Mouse (Mus musculus) cerebellum, adult 18-20 months (tissue): ENCODE measurements around the gene Zfp574.
"Not testable (repeated sequence)": the region's sequence is repeated elsewhere in the genome, so short reads cannot be mapped to it uniquely, and the experiment has no call there.

Experiments used
- DNase-seq, 2 experiments: peaks; one replicate each; pipeline ENCODE4 v3.0.0; 2021

Zfp574 gene

DNA sequence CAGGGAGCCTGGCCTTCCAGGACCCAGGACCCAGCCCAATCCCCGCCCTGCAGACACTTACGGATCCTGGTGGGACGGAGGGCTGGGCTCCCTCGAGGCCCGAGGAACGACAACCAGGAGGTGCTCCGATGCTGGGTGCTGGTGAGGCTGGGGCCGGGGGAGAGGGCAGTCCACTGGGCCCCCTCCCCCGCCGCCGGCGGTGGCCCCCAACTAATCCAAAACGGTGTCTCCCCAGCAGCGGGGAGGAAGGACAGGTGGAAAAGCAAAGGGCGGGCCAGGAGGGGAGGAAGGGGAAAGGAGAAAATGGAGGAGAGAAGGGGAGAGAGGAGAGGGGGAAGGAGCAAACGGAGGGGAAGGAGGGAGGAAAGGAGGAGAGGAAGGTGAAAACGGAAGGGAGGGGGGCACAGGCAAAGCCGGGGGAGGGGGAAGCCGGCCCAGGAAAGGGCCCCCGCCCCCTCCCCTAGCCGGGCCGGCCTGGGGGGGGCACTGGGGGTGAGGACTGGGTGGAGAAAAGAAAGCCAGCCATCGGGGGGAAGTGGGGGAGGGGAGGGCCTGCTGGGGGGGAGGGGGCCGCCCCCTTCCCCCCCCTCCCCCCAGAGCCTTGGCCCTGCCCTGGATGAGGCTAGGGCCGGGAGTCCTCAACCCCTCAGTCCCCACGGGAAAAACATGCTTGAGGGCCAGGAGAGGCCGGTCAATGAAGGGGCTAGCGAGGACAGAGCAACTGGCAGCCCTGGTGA, at the start of gene Zfp574, which contains the start of gene Grik5:
Zfp574 (plus strand) TSS at position 589 of the 737 bp plus-strand sequence.
Grik5 (minus strand) TSS at position 368 of the 737 bp plus-strand sequence.
- DNase-seq = peak; percentile 38 to 52

GRCm38 (mm10) chr7:25025855-25026439, 46.4 kb upstream of the Zfp574 start:
- DNase-seq = no peak

DNA sequence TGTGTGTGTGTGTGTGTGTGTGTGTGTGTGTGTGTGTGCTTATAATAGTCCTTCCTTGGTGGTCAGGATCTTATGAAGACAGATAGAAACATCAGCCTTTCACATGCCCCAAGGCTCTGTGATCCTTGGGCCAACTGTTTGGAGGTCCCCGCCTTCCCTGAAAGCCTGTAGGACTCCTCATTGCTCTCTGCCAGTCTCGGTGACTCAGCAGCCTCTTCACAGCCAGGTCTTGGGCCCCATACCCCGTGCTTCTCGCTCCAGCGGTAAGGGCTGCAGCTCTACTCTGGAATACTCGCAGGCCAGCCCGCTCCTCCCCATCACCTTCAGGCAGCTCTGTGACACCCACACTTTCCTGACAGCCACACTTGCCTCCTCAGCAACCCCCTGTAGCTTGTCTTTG, 45.9 kb upstream of the Zfp574 start:
- no peak for DNase-seq

DNA sequence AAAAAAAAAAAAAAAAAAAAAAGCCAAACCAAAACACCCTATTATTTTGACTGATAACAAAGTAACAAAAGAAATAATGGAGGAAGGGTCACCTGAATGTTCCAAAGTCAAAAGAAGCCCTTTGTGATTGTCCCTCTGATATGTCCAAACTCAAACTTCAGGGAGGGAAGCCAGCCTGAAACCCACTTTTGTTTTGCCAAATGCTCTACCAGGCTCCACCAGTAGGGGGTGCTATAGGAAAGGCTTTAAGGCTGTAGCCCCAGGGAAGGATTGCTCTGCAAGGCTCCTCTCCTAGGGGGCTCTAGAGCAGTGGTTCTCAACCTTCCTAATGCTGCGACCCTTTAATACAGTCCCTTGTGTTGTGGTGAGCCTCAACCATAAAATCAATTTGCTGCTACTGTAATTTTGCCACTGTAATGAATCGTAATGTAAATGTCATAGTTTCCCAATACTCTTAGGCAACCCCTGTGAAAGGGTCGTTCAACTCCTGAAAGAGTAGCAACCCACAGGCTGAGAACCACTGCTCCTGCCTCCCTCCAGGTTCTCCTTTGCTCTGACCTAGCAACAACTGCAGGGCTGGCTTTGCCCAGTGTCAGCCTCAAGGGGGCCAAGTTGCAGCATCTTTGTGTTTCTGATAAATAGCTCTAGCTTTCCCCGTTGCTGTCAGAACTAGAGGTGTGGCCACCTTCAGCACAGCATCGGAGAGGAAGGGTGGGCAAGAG, 42.2 kb upstream of the Zfp574 start:
- peak; percentile 77 to 83 for DNase-seq

DNA sequence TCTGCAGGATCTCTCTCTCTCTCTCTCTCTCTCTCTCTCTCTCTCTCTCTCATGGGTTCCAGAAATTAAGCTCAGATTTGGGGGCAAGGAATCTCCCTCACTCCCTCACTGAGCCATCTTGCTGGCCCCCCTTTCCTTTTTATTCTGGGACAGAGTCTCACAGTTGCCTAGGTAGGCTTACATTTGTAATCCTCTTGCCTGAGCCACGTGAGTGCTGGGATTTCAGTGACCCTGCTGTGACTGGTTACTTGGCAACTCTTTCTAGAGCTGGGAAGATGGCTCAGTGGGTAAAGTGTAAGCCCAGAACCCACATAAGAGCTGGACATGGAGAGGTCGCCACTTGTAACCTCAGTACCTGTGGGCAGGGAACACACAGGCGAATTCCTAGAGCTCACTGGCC, 40.8 kb upstream of the Zfp574 start:
- no peak for DNase-seq

GRCm38 (mm10) chr7:25034796-25035195, 37.6 kb upstream of the Zfp574 start:
- no peak for DNase-seq

DNA sequence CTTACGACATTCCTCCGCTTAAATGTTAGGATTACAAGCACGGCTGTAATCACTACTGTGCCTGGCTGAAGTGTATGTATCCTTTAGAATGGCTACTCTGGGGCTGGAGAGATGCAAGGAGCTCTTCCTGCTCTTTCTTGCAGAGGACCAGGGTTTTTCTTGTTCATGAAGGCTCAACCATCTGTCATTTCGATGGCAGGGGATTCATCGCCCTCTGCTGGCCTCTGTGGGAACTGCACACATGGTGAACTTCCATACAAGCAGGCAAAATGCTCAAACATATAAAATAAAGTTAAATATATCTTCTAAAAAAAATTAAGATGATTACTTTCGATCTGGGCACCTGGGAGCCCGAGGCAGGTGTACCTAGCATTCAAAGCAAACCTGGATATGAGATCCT, 36.5 kb upstream of the Zfp574 start:
- DNase-seq = peak; percentile 85 to 90

DNA sequence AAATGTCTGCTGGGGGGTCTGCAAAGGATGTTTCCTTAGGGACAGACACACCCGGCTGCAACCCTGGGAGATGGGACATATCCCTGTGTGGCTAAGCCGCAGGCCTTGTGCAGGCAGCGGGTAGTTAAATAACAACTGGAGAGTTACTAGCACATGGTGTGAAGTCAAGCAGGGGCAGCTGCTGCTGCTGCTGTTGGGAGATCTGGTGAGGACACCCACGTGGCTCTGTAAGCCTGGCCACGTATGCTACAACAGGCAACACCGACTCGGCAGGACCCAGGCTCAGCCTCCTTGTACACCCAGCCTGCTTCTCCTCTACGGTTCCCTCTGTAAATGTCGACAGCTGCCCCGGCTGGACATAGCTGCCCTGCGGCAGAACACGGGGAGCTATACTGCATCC, 30.4 kb upstream of the Zfp574 start:
- no peak for DNase-seq

GRCm38 (mm10) chr7:25044599-25044998, 27.8 kb upstream of the Zfp574 start:
- not testable (repeated sequence) for DNase-seq

- DNase-seq = peak; percentile 42 to 53
Measured at GRCm38 (mm10) chr7:25047363-25047762, 25.0 kb upstream of the Zfp574 start.

GRCm38 (mm10) chr7:25049295-25049930, 23.0 kb upstream of the Zfp574 start:
- DNase-seq = no peak

- DNase-seq = no peak
Measured at GRCm38 (mm10) chr7:25052587-25052986, 19.8 kb upstream of the Zfp574 start.

DNA sequence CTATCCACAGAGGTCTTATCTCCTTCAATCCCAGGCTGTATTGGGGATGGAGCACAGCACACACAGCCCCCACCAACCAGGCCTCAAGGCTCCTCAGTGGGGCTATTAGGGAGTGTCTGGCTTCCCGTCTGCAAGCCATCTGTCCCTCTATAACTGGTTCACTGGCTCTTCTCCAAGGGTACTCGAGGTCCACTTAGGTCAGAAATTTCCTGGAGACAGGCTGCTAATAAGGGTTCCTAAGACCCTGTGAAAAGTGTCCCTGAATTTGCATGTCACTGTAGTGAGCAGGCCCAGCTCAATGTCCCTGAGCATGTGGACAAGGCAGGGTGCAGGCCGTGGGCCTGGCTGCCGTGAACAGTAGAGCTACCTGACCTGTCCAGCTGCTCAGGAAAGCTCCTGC, 15.4 kb upstream of the Zfp574 start:
- DNase-seq = peak in 1 of 2 experiments; percentile 62

- no peak for DNase-seq
Measured at GRCm38 (mm10) chr7:25057888-25058287, 14.5 kb upstream of the Zfp574 start.

DNA sequence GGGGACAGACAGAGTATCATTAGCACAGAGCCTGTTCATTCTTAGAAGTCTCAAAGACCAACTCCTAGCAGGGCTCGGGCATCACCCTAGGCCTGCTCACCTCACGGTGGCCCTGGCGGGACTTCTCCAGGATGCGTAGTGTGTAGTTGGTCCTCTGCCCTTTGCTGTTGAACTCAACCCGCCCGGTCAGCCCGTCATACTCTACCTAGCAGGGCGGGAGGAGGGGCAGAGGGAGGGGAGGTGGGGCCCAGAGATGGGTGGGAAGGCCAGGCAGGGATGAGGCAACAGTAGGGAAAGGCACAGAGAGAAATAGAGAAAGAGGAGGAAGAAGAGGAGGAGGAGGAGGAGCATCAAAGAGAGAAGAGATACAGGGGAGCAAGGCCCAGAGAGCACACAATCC, 14.0 kb upstream of the Zfp574 start:
- no peak for DNase-seq

- no peak for DNase-seq
Measured at GRCm38 (mm10) chr7:25058836-25059235, 13.5 kb upstream of the Zfp574 start.

- no peak for DNase-seq
Measured at GRCm38 (mm10) chr7:25063346-25063745, 9.0 kb upstream of the Zfp574 start.

- no peak for DNase-seq
Measured at GRCm38 (mm10) chr7:25063900-25064299, 8.5 kb upstream of the Zfp574 start.

GRCm38 (mm10) chr7:25067338-25067737, 5.0 kb upstream of the Zfp574 start:
- DNase-seq = no peak

GRCm38 (mm10) chr7:25067909-25068656, 4.3 kb upstream of the Zfp574 start:
- no peak for DNase-seq

- no peak for DNase-seq
Measured at GRCm38 (mm10) chr7:25068724-25069123, 3.6 kb upstream of the Zfp574 start.

GRCm38 (mm10) chr7:25072716-25073390, 486 bp downstream of the Zfp574 start:
- DNase-seq = peak; percentile 66 to 72
